Mouse (Mus musculus): ENCODE results near the gene Cfdp1. TPM values are rescaled to one million over a fixed set of nuclear protein-coding genes. Genes with fewer than 3 reads are reported as not detected.
A peak's percentile ranks its signal among the peaks of the same experiment; 100 is the strongest.

Gene Cfdp1
- total and polyA plus RNA-seq, 2 experiments from 2014 or later = 24.9 to 170 TPM

DNA sequence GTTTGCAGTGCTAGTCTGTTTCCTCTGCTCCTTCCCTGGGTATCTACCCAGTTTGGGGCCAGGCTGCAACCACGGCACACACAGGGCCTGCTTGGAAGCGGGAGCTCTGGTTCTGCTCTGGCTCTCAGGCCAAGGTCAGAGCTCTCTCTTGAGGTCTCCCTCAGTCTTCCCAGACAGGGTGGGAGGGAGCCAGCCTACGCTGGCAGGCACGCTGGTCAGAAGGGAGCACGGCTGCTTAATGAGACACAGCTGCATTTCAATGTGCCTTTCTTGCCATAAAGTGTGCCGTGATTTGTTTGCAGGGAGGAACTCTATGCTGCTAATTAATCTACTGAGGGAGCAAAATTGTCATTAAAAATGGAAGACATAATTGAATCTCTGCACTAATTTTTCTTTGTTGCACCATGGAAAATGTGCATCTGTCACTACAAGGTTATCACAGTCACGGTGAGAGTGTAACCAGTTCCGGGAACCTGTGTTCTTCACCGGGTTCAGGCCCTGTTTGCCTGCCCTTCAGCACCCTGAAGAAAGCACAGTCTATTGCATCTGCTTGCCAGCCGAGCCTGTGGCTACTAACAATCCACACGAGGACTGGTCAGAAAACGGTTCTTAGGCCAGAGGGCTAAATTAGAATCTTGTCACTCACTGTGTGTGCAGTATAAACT lies 84.2 kb downstream of the Cfdp1 start:
- Histone ChIP-seq H3K9me3 (ENCODE audit: low read length) (no peaks in the 10 kb centered on the region), H3K27ac (peak overlapping the region; percentile 62), H3K4me2 (ENCODE audit: low read depth, low read length) (no peak overlapping the region), H3K4me3 (ENCODE audit: low read length) (no peak overlapping the region), H3K4me1 (ENCODE audit: insufficient read depth, low read length) (peaks cover 7% of the 10 kb centered on the region; the same call in 1 of the 2 replicates), H3K9ac (replicated peaks; ENCODE audit: low read length) (no peak overlapping the region), H3K36me3 (ENCODE audit: insufficient read depth, low read length) (peaks cover 8% of the 10 kb centered on the region; the same call in 1 of the 2 replicates), H3K27me3 (ENCODE audit: insufficient read depth, low read length) (no peaks in the 10 kb centered on the region)
- DNase-seq (ENCODE audit: low spot score) = peak; percentile 49
- ATAC-seq = peak; percentile 60
- TF ChIP-seq CTCF (IDR thresholded peaks at IDR 0.05; ENCODE audit: low read depth) = no peak
- 30% methylated on average over 12 of the region's 12 CpGs for WGBS

- Histone ChIP-seq H3K9me3 (ENCODE audit: low read length) (no peaks in the 10 kb centered on the region), H3K9ac (replicated peaks; ENCODE audit: low read length) (no peak overlapping the region), H3K27ac (peak overlapping the region; percentile 62), H3K4me1 (ENCODE audit: insufficient read depth, low read length) (peaks cover 7% of the 10 kb centered on the region; the same call in 1 of the 2 replicates), H3K4me2 (ENCODE audit: low read depth, low read length) (no peak overlapping the region), H3K36me3 (ENCODE audit: insufficient read depth, low read length) (peaks cover 8% of the 10 kb centered on the region; the same call in 1 of the 2 replicates), H3K4me3 (ENCODE audit: low read length) (no peak overlapping the region), H3K27me3 (ENCODE audit: insufficient read depth, low read length) (no peaks in the 10 kb centered on the region)
- DNase-seq (ENCODE audit: low spot score) = no peak
- no peak for TF ChIP-seq CTCF (IDR thresholded peaks at IDR 0.05; ENCODE audit: low read depth)
- 55% methylated on average over 15 of the region's 15 CpGs for WGBS
- no peak for ATAC-seq
These were observed 84.8 kb downstream of the Cfdp1 start for GRCm38 (mm10) chr8:111769296-111769695.

DNA sequence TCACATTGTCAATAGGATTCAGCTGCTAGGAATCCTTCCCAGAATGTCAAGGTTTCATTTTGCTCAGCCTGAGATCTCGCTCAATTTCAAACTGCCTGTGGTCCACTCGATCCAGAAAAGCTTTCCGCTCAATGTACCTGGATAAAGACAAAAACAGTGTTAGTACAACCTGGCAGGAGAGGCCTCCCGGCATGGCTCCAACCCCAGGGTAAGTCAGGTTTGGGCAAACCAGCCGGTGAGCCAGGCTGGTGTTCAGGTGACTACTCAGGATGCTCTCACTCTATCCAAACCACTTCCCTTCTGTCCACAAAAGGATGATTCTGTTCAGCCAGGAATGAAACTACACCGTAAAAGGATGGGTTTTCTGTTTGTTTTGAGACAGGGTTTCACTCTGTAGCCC lies 85.4 kb downstream of the Cfdp1 start:
- no peak overlapping the region for H3K9ac ChIP-seq (replicated peaks; ENCODE audit: low read length)
- H3K27ac ChIP-seq = no peak overlapping the region
- no peaks in the 10 kb centered on the region for H3K27me3 ChIP-seq (ENCODE audit: insufficient read depth, low read length)
- peaks cover 7% of the 10 kb centered on the region; the same call in 1 of the 2 replicates for H3K4me1 ChIP-seq (ENCODE audit: insufficient read depth, low read length)
- no peak for TF ChIP-seq CTCF (IDR thresholded peaks at IDR 0.05; ENCODE audit: low read depth)
- DNase-seq (ENCODE audit: low spot score) (no peak), ATAC-seq (no peak)
- no peak overlapping the region for H3K4me2 ChIP-seq (ENCODE audit: low read depth, low read length)
- no peak overlapping the region for H3K4me3 ChIP-seq (ENCODE audit: low read length)
- no peaks in the 10 kb centered on the region for H3K9me3 ChIP-seq (ENCODE audit: low read length)
- peaks cover 8% of the 10 kb centered on the region; the same call in 1 of the 2 replicates for H3K36me3 ChIP-seq (ENCODE audit: insufficient read depth, low read length)
- WGBS = 90% methylated on average over 6 of the region's 6 CpGs

- no peak for DNase-seq (ENCODE audit: low spot score)
- Histone ChIP-seq H3K4me3 (ENCODE audit: low read length) (no peak overlapping the region), H3K9me3 (ENCODE audit: low read length) (no peaks in the 10 kb centered on the region), H3K36me3 (ENCODE audit: insufficient read depth, low read length) (peaks cover 8% of the 10 kb centered on the region; the same call in 1 of the 2 replicates), H3K4me2 (ENCODE audit: low read depth, low read length) (no peak overlapping the region), H3K27me3 (ENCODE audit: insufficient read depth, low read length) (no peaks in the 10 kb centered on the region), H3K4me1 (ENCODE audit: insufficient read depth, low read length) (peaks cover 7% of the 10 kb centered on the region; the same call in 1 of the 2 replicates), H3K27ac (no peak overlapping the region), H3K9ac (replicated peaks; ENCODE audit: low read length) (no peak overlapping the region)
- no peak for TF ChIP-seq CTCF (IDR thresholded peaks at IDR 0.05; ENCODE audit: low read depth)
- 85% methylated on average over 4 of the region's 4 CpGs for WGBS
- no peak for ATAC-seq
These were observed 88.5 kb downstream of the Cfdp1 start for GRCm38 (mm10) chr8:111765616-111766015.

DNA sequence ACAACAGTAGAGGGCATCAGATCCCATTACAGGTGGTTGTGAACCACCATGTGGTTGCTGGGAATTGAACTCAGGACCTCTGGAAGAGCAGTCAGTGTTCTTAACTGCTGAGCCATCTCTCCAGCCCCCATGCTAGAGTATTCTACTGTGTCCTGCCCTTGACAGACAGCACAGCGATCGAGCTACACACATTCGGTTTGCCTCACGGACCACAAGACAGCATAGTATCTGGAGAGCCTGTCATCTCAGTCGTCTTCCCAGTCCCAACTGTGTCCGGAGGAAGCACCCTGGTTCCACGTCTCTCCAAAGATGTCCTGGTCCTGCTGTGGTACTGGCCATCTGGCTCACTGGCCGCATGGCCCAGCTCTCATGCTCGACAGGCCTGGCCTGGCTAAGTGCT lies 89.0 kb downstream of the Cfdp1 start:
- H3K9ac ChIP-seq (replicated peaks; ENCODE audit: low read length) = no peak overlapping the region
- no peak overlapping the region for H3K4me3 ChIP-seq (ENCODE audit: low read length)
- no peak for TF ChIP-seq CTCF (IDR thresholded peaks at IDR 0.05; ENCODE audit: low read depth)
- H3K4me2 ChIP-seq (ENCODE audit: low read depth, low read length) = no peak overlapping the region
- peaks cover 8% of the 10 kb centered on the region; the same call in 1 of the 2 replicates for H3K36me3 ChIP-seq (ENCODE audit: insufficient read depth, low read length)
- ATAC-seq (no peak), DNase-seq (ENCODE audit: low spot score) (no peak)
- H3K27me3 ChIP-seq (ENCODE audit: insufficient read depth, low read length) = no peaks in the 10 kb centered on the region
- peaks cover 6% of the 10 kb centered on the region; the same call in 1 of the 2 replicates for H3K4me1 ChIP-seq (ENCODE audit: insufficient read depth, low read length)
- H3K9me3 ChIP-seq (ENCODE audit: low read length) = no peaks in the 10 kb centered on the region
- WGBS = 87% methylated on average over 9 of the region's 9 CpGs
- H3K27ac ChIP-seq = no peak overlapping the region

DNA sequence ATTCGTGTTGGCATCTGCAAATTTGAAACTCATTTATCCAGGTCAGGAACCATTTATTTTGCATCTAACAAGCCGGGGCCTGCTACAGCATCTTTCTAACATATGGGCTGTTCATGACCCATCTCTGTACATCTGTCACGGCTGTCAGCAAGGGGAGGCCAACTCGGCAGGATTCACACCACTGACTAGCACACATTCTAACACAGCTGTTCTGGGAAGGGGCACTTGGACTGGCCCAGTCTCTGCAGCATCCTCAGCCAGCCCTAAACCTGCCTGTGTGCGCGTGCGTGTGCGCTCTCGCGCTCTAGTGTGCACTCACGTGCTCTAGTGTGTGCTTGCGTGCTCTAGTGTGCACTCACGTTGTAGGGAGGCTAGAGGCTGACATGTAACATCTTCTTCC lies 93.4 kb downstream of the Cfdp1 start:
- Histone ChIP-seq H3K36me3 (ENCODE audit: insufficient read depth, low read length) (peaks cover 7% of the 10 kb centered on the region; the same call in 1 of the 2 replicates), H3K9ac (replicated peaks; ENCODE audit: low read length) (no peak overlapping the region), H3K4me2 (ENCODE audit: low read depth, low read length) (no peak overlapping the region), H3K4me1 (ENCODE audit: insufficient read depth, low read length) (no peaks in the 10 kb centered on the region), H3K9me3 (ENCODE audit: low read length) (no peaks in the 10 kb centered on the region), H3K27ac (no peak overlapping the region), H3K4me3 (ENCODE audit: low read length) (no peak overlapping the region), H3K27me3 (ENCODE audit: insufficient read depth, low read length) (no peaks in the 10 kb centered on the region)
- peak; percentile 22 for DNase-seq (ENCODE audit: low spot score)
- no peak for TF ChIP-seq CTCF (IDR thresholded peaks at IDR 0.05; ENCODE audit: low read depth)
- ATAC-seq = no peak
- 64% methylated on average over 13 of the region's 13 CpGs for WGBS

GRCm38 (mm10) chr8:111758817-111759216 lies 95.3 kb downstream of the Cfdp1 start:
- DNase-seq (ENCODE audit: low spot score) (no peak), ATAC-seq (no peak)
- Histone ChIP-seq H3K4me1 (ENCODE audit: insufficient read depth, low read length) (no peaks in the 10 kb centered on the region), H3K27me3 (ENCODE audit: insufficient read depth, low read length) (no peaks in the 10 kb centered on the region), H3K9me3 (ENCODE audit: low read length) (no peaks in the 10 kb centered on the region), H3K4me3 (ENCODE audit: low read length) (no peak overlapping the region), H3K4me2 (ENCODE audit: low read depth, low read length) (no peak overlapping the region), H3K36me3 (ENCODE audit: insufficient read depth, low read length) (no peaks in the 10 kb centered on the region), H3K27ac (no peak overlapping the region), H3K9ac (replicated peaks; ENCODE audit: low read length) (no peak overlapping the region)
- TF ChIP-seq CTCF (IDR thresholded peaks at IDR 0.05; ENCODE audit: low read depth) = no peak
- WGBS = 86% methylated on average over 5 of the region's 5 CpGs
